Mouse (Mus musculus): ENCODE results near the gene Prrt1.

DNA sequence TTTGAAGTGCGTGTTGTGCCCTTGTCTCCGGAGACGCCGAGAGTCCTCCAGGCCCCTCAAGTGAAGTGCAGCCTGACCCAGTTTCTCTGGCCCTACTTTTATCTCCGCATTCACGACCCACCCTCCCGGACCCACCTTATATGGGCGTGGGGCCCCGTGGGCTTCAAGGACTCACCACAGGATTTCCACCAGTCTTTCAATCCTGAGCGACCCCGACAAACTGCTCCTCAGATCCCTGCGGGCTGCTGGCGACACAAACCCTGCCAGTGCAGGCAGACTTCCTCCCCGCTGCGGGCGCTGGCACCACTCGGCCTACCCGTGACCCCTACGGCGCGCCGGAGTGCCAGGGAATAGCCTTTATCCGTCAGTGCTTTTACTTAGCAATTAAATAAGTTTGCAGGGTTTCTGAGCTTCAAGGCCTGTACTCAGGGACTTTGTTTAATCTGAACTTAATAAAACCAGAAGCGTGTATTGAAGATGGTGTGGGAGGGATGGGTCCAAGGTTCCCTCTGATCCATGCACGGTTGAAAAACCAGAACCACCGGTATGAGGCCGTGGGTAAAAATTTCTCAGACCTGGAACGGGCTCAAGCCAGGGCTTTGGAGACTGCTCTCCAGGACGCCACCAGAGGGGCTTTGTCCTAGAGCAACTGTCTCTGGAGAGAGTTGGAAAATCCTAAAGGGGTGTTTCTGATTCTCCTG lies 1.2 kb upstream of the Prrt1 start, which contains the start of gene Ppt2:
- TF ChIP-seq EP300 (optimal IDR thresholded peaks at IDR 0.05) (no peak), CTCF (IDR thresholded peaks at IDR 0.05; ENCODE audit: low read depth) (0 out of 2 replicates have a peak, but pooled peaks have one; percentile 12)

All from stomach, postnatal 0 days (tissue).